Comparison of ENCODE assay signal across 21 mouse cellular contexts in genomic region chr6:30276882-30277281, GRCm38 (mm10). TPM values are rescaled to one million over a fixed set of nuclear protein-coding genes. Genes with fewer than 3 reads are reported as not detected.
DNase-seq lines count a peak whose midpoint lies in the region; ATAC-seq and TF ChIP-seq lines count a peak whose summit lies in the region.
"Had no signal": no experiment of that assay in that cellular context is flagged by ENCODE, and none has a peak within 500 bp of the region (broad histone marks: within the 10 kb centered on the region; RNA-seq: fewer than 3 reads in every experiment).

No protein-coding gene starts in this region.

- no peak for TF ChIP-seq EP300 in heart, postnatal 0 days (IDR thresholded peaks at IDR 0.05; ENCODE audit: low read depth)

- no peak for DNase-seq in heart, postnatal 0 days (ENCODE audit: low spot score)
- DNase-seq in heart, adult 9 months (ENCODE audit: low spot score in 2 of 2), result no peak
- peak; percentile 29 for DNase-seq in A20 (ENCODE audit: low read depth, low spot score)
- no peak for DNase-seq in embryo, embryonic 10 days (ENCODE audit: low spot score)
- DNase-seq: cerebellum, adult 9-11 months; embryo, embryonic 11 days; gastrocnemius, postnatal 25 days had no signal

- no peak for TF ChIP-seq CTCF in heart, postnatal 0 days (IDR thresholded peaks at IDR 0.05; ENCODE audit: low read depth)

- no peak overlapping the region for H3K4me3 ChIP-seq in heart, embryonic 12.5 days
- no peak overlapping the region for H3K4me3 ChIP-seq in heart, embryonic 11.5 days (ENCODE audit: low read depth, low read length)
- H3K4me3 ChIP-seq in heart, postnatal 0 days (ENCODE audit: low read depth, low read length), result no peak overlapping the region
- H3K4me3 ChIP-seq in stomach, embryonic 16.5 days (replicated peaks; ENCODE audit: low read length), result no peak overlapping the region
- H3K4me3 ChIP-seq: embryonic facial prominence, embryonic 15.5 days; erythroblast, embryonic 14.5 days; forebrain, embryonic 10.5 days; gastrocnemius, adult 2 months; hindbrain, embryonic 10.5 days; intestine, embryonic 15.5 days had no signal

- H3K4me2 ChIP-seq in heart, embryonic 12.5 days, result no peak overlapping the region
- no peak overlapping the region for H3K4me2 ChIP-seq in heart, embryonic 11.5 days
- H3K4me2 ChIP-seq in heart, postnatal 0 days (ENCODE audit: low read depth, low read length), result no peak overlapping the region
- no peak overlapping the region for H3K4me2 ChIP-seq in stomach, embryonic 16.5 days (ENCODE audit: low read depth, low read length)
- H3K4me2 ChIP-seq: embryonic facial prominence, embryonic 15.5 days; hindbrain, embryonic 14.5 days; intestine, embryonic 15.5 days had no signal

- peak overlapping the region; percentile 29; the same call in 1 of the 2 replicates for H3K27ac ChIP-seq in heart, embryonic 12.5 days (ENCODE audit: poor library complexity, severe bottlenecking)
- H3K27ac ChIP-seq in heart, embryonic 11.5 days (ENCODE audit: low read depth, low read length), result no peak overlapping the region
- peak overlapping the region; percentile 34; the same call in 1 of the 2 replicates for H3K27ac ChIP-seq in heart, postnatal 0 days (ENCODE audit: low read depth)
- 0 out of 2 replicates have a peak overlapping the region, but pooled peaks have one; percentile 14 for H3K27ac ChIP-seq in stomach, embryonic 16.5 days (ENCODE audit: low read length)
- H3K27ac ChIP-seq: embryonic facial prominence, embryonic 15.5 days; forebrain, embryonic 10.5 days; hindbrain, embryonic 10.5 days; hindbrain, embryonic 14.5 days; intestine, embryonic 15.5 days had no signal

- H3K27me3 ChIP-seq in heart, embryonic 12.5 days (replicated peaks), result no peaks in the 10 kb centered on the region
- no peaks in the 10 kb centered on the region for H3K27me3 ChIP-seq in heart, embryonic 11.5 days (ENCODE audit: control insufficient read depth, insufficient read depth, low read length)
- H3K27me3 ChIP-seq in heart, postnatal 0 days (ENCODE audit: control insufficient read depth, insufficient read depth, low read length), result no peaks in the 10 kb centered on the region
- no peaks in the 10 kb centered on the region for H3K27me3 ChIP-seq in stomach, embryonic 16.5 days (ENCODE audit: control insufficient read depth, insufficient read depth, low read length)
- H3K27me3 ChIP-seq: CH12.LX; embryonic facial prominence, embryonic 15.5 days; intestine, embryonic 15.5 days; Patski had no signal

- no peak for ATAC-seq in heart, embryonic 12.5 days (ENCODE audit: insufficient number of reproducible peaks, low FRiP score)
- ATAC-seq in heart, embryonic 11.5 days (replicated peaks; ENCODE audit: insufficient number of reproducible peaks, low FRiP score, low TSS enrichment), result no peak
- ATAC-seq in heart, postnatal 0 days (ENCODE audit: insufficient read depth, low read depth), result no peak
- ATAC-seq in stomach, embryonic 16.5 days (ENCODE audit: insufficient read depth, low FRiP score), result no peak
- ATAC-seq: activated CD4-positive, CD25-positive, alpha-beta regulatory T cell, adult 4 months; forebrain, embryonic 14.5 days; intestine, embryonic 15.5 days; Patski had no signal

- peaks cover 55% of the 10 kb centered on the region for H3K4me1 ChIP-seq in heart, embryonic 12.5 days (replicated peaks)
- H3K4me1 ChIP-seq in heart, embryonic 11.5 days (ENCODE audit: control insufficient read depth, insufficient read depth, low read length), result peaks cover 30% of the 10 kb centered on the region
- peaks cover 32% of the 10 kb centered on the region for H3K4me1 ChIP-seq in heart, postnatal 0 days (ENCODE audit: control insufficient read depth, insufficient read depth)
- H3K4me1 ChIP-seq in stomach, embryonic 16.5 days (ENCODE audit: control insufficient read depth, insufficient read depth, low read length), result 0 out of 2 replicates have a peak, but pooled peaks cover 2% of the 10 kb centered on the region
- H3K4me1 ChIP-seq: intestine, embryonic 15.5 days had no signal

- H3K9me3 ChIP-seq in heart, embryonic 12.5 days (replicated peaks), result no peaks in the 10 kb centered on the region
- no peaks in the 10 kb centered on the region for H3K9me3 ChIP-seq in heart, embryonic 11.5 days (replicated peaks; ENCODE audit: control insufficient read depth, low read length)
- no peaks in the 10 kb centered on the region for H3K9me3 ChIP-seq in heart, postnatal 0 days (replicated peaks; ENCODE audit: control insufficient read depth, low read length)
- no peaks in the 10 kb centered on the region for H3K9me3 ChIP-seq in stomach, embryonic 16.5 days (replicated peaks; ENCODE audit: control insufficient read depth, low read length)
- H3K9me3 ChIP-seq: embryonic facial prominence, embryonic 15.5 days; forebrain, embryonic 10.5 days; hindbrain, embryonic 10.5 days; intestine, embryonic 15.5 days had no signal

- no peak overlapping the region for H3K9ac ChIP-seq in heart, embryonic 12.5 days
- no peak overlapping the region for H3K9ac ChIP-seq in heart, embryonic 11.5 days (ENCODE audit: low read depth, low read length)
- H3K9ac ChIP-seq in heart, postnatal 0 days (replicated peaks; ENCODE audit: low read depth, low read length), result no peak overlapping the region
- H3K9ac ChIP-seq in stomach, embryonic 16.5 days (ENCODE audit: low read length), result no peak overlapping the region
- H3K9ac ChIP-seq: embryonic facial prominence, embryonic 15.5 days; hindbrain, embryonic 14.5 days; intestine, embryonic 15.5 days had no signal

- WGBS in heart, embryonic 12.5 days, result 83% methylated on average over 7 of the region's 7 CpGs
- 84% methylated on average over 7 of the region's 7 CpGs for WGBS in heart, embryonic 11.5 days (ENCODE audit: insufficient replicate concordance)
- WGBS in heart, postnatal 0 days, result 57% methylated on average over 7 of the region's 7 CpGs
- 65% methylated on average over 7 of the region's 7 CpGs for WGBS in stomach, embryonic 16.5 days

- H3K36me3 ChIP-seq in heart, embryonic 12.5 days, result peaks cover 49% of the 10 kb centered on the region
- H3K36me3 ChIP-seq in heart, embryonic 11.5 days (ENCODE audit: control insufficient read depth, insufficient read depth, low read length), result peaks cover 18% of the 10 kb centered on the region
- H3K36me3 ChIP-seq in heart, postnatal 0 days (replicated peaks; ENCODE audit: control insufficient read depth, insufficient read depth, low read length), result peaks cover 55% of the 10 kb centered on the region
- 0 out of 2 replicates have a peak, but pooled peaks cover 9% of the 10 kb centered on the region for H3K36me3 ChIP-seq in stomach, embryonic 16.5 days (ENCODE audit: control insufficient read depth, insufficient read depth, low read length)

RNA-seq across cellular contexts. Expression of gene Ube2h, which starts 27.5 kb away (rescaled TPM):
- polyA plus RNA-seq in heart, embryonic 12.5 days (2016; fragmentation: Nextera tagmentation; extraction: Ambion mirVana), result 69.3 and 70.9 TPM in 2 replicates
- polyA plus RNA-seq in heart, embryonic 11.5 days (2014; fragmentation: Nextera tagmentation; extraction: Ambion mirVana), result 58.4 and 60.9 TPM in 2 replicates
- 22.5 and 31.9 TPM in 2 replicates for total RNA-seq in heart, postnatal 0 days (2014; rRNA removed; ENCODE audit: low replicate concordance)
- polyA plus RNA-seq in heart, postnatal 0 days (2015; fragmentation: Nextera tagmentation; extraction: Ambion mirVana), result 30.4 and 32.4 TPM in 2 replicates
- polyA plus RNA-seq in stomach, embryonic 16.5 days (2015; fragmentation: Nextera tagmentation; extraction: Ambion mirVana), result 45.3 and 47.6 TPM in 2 replicates
